Mouse (Mus musculus) kidney, adult 2 months (tissue): ENCODE results near the gene Slc35a3. TPM values are rescaled to one million over a fixed set of nuclear protein-coding genes. Genes with fewer than 3 reads are reported as not detected.
A peak's percentile ranks its signal among the peaks of the same experiment; 100 is the strongest.

Experiments
- DNase-seq: peaks from one replicate; pipeline ENCODE4 v3.0.0; 2021
- H3K27ac ChIP-seq: fragments of 200-500 bp; 2 replicates; pipeline ENCODE4 v1.5.1; 2012; ENCODE audit warnings: low read depth, low read length, control low read depth, inconsistent platforms; ENCODE audit not compliant: insufficient read depth
- H3K27me3 ChIP-seq: fragments of 200-500 bp; replicated peaks from 2 replicates; pipeline ENCODE4 v1.6.1; 2012; ENCODE audit warnings: mild to moderate bottlenecking, moderate library complexity, low read length, inconsistent platforms; ENCODE audit not compliant: control insufficient read depth, insufficient read depth
- H3K36me3 ChIP-seq: fragments of 200-500 bp; 2 replicates; pipeline ENCODE4 v1.6.1; 2012; ENCODE audit warnings: mild to moderate bottlenecking, moderate library complexity, low read length, inconsistent platforms; ENCODE audit not compliant: control insufficient read depth, insufficient read depth
- H3K4me1 ChIP-seq: fragments of 200-500 bp; 2 replicates; pipeline ENCODE4 v1.6.1; 2011; ENCODE audit warnings: low read length; ENCODE audit not compliant: control insufficient read depth, insufficient read depth
- H3K4me3 ChIP-seq: fragments of 200-500 bp; 2 replicates; pipeline ENCODE4 v1.5.1; 2011; ENCODE audit warnings: mild to moderate bottlenecking, low read depth, low read length, control low read depth; ENCODE audit not compliant: insufficient read depth
- CTCF ChIP-seq: fragments of 200-500 bp; conservative IDR thresholded peaks from 2 replicates; pipeline ENCODE4 v1.5.1; 2011; ENCODE audit warnings: low read depth, mild to moderate bottlenecking, control low read depth, low read length, moderate library complexity, mixed read lengths; ENCODE audit not compliant: insufficient read depth, insufficient read length
- POLR2A ChIP-seq: fragments of 200-500 bp; IDR thresholded peaks from one replicate; pipeline ENCODE4 v1.6.1; 2011; ENCODE audit warnings: low read depth, low read length, control low read depth
- WGBS: fragments of 180-500 bp; shearing (Covaris S2); methylation state at CpG from one replicate; pipeline ENCODE4 v1.1.7; 2018; 5-methylcytosine and 5-hydroxymethylcytosine counted together
- polyA plus RNA-seq: library from polyadenylated mRNA; depleted of rRNA; stranded (reverse); fragments of >200 nt; gene quantifications from 2 replicates; pipeline ENCODE4 v1.2.3, GENCODE M21; 2012

The Slc35a3 gene
- polyA plus RNA-seq, 1 experiment = 15.7 TPM

DNA sequence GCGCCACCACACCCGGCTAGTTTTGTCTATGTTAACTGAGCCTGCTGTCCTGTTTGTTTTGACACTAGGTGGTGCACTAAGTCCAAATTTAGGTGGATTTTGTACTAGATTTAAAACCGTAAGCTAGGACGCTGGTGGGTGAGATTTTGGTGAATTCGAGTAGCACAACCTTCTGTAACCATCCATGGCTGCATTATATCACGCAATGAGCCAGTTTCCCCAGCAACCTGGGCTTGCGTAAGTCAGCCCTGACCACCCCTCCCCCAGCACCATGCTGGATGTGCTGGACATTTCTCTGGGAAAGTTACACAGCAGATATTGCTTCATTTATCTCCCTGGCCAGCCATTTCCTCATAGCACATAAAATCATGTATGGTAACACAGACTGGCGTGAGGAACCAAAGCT, 24.7 kb upstream of the Slc35a3 start:
- no peaks in the 10 kb centered on the region for H3K4me1 ChIP-seq
- DNase-seq = peak; percentile 20
- WGBS = 66% methylated on average over 8 of the region's 8 CpGs

GRCm38 (mm10) chr3:116729483-116730174, 17.0 kb upstream of the Slc35a3 start:
- WGBS = 78% methylated on average over 2 of the region's 2 CpGs
- no peak for DNase-seq
- Histone ChIP-seq H3K36me3 (no peaks in the 10 kb centered on the region), H3K4me3 (no peak overlapping the region), H3K27ac (no peak overlapping the region), H3K4me1 (no peaks in the 10 kb centered on the region), H3K27me3 (no peaks in the 10 kb centered on the region)
- TF ChIP-seq POLR2A (no peak), CTCF (no peak)

More for the DNA sequence above, 24.7 kb upstream of the Slc35a3 start:
- TF ChIP-seq CTCF (no peak), POLR2A (no peak)
- no peaks in the 10 kb centered on the region for H3K36me3 ChIP-seq
- H3K27me3 ChIP-seq = no peaks in the 10 kb centered on the region
- H3K27ac ChIP-seq = no peak overlapping the region
- no peak overlapping the region for H3K4me3 ChIP-seq

GRCm38 (mm10) chr3:116726807-116727206, 14.2 kb upstream of the Slc35a3 start:
- Histone ChIP-seq H3K4me3 (no peak overlapping the region), H3K27ac (no peak overlapping the region), H3K36me3 (no peaks in the 10 kb centered on the region), H3K27me3 (no peaks in the 10 kb centered on the region), H3K4me1 (peaks cover 7% of the 10 kb centered on the region; the same call in 1 of the 2 replicates)
- TF ChIP-seq CTCF = no peak
- TF ChIP-seq POLR2A = no peak
- DNase-seq = no peak
- WGBS = 21% methylated on average over 9 of the region's 9 CpGs

GRCm38 (mm10) chr3:116723496-116724481, 11.2 kb upstream of the Slc35a3 start:
- WGBS = 29% methylated on average over 10 of the region's 10 CpGs
- H3K27ac ChIP-seq = 0 out of 2 replicates have a peak overlapping the region, but pooled peaks have one; percentile 38

GRCm38 (mm10) chr3:116722980-116723379, 10.3 kb upstream of the Slc35a3 start:
- Histone ChIP-seq H3K27me3 (no peaks in the 10 kb centered on the region), H3K36me3 (no peaks in the 10 kb centered on the region), H3K4me3 (no peak overlapping the region), H3K4me1 (peaks cover 7% of the 10 kb centered on the region; the same call in 1 of the 2 replicates), H3K27ac (no peak overlapping the region)
- WGBS = 59% methylated on average over 4 of the region's 4 CpGs
- peak; percentile 23 for DNase-seq
- no peak for TF ChIP-seq CTCF
- no peak for TF ChIP-seq POLR2A

More at GRCm38 (mm10) chr3:116723496-116724481, 11.2 kb upstream of the Slc35a3 start:
- Histone ChIP-seq H3K36me3 (no peaks in the 10 kb centered on the region), H3K4me3 (no peak overlapping the region), H3K4me1 (peaks cover 7% of the 10 kb centered on the region; the same call in 1 of the 2 replicates), H3K27me3 (no peaks in the 10 kb centered on the region)
- no peak for DNase-seq
- TF ChIP-seq POLR2A (no peak), CTCF (no peak)

DNA sequence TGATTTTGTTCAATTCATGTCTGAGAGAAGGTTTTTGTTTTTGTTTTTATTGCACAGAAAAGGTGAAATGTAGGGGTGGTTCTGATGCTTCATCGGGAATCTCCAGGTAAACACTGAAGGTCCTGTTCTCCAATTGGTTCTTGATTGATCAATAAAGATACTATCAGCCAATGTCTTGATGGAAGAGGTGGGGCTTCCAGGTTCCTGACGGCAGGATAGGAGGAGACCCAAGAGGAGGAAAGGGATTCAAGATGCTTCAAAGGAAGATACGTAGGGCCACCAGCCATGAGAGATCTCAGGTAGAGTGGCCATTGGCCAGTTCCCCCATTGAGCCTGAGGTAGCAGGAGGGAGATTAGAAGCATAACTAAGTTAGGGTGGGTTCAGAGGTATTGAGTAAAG, 6.3 kb upstream of the Slc35a3 start:
- no peak for DNase-seq
- H3K27me3 ChIP-seq = no peaks in the 10 kb centered on the region
- H3K4me1 ChIP-seq = peaks cover 4% of the 10 kb centered on the region; the same call in 1 of the 2 replicates
- no peak overlapping the region for H3K4me3 ChIP-seq
- TF ChIP-seq CTCF = no peak
- no peak for TF ChIP-seq POLR2A
- H3K27ac ChIP-seq = no peak overlapping the region
- no peaks in the 10 kb centered on the region for H3K36me3 ChIP-seq
- WGBS = 79% methylated on average over 3 of the region's 3 CpGs

DNA sequence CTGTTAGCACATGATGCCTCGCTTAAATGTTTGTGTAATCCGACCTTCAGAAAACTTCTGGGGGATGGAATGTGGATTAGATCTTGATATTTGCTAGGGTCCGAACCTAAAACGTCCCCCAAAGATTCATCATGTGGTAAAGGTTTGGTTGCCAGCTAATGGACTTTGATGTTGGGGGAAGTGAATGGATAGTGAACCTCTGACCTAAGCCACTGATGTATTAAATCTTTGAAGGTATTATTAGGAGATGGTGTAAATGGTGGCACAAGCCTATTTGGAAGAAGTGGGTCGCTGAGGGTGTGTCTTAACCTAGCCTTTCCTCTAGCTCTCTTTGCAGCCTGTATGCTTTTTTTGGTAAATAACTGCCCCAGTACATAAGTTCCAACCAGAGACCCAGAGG, 400 bp upstream of the Slc35a3 start:
- peak; percentile 69 for DNase-seq
- H3K36me3 ChIP-seq = no peaks in the 10 kb centered on the region
- peaks cover 14% of the 10 kb centered on the region; the same call in 1 of the 2 replicates for H3K4me1 ChIP-seq
- no peaks in the 10 kb centered on the region for H3K27me3 ChIP-seq
- WGBS = 12% methylated on average over 5 of the region's 5 CpGs
- TF ChIP-seq POLR2A = no peak
- TF ChIP-seq CTCF = no peak
- peak overlapping the region; percentile 93 for H3K27ac ChIP-seq
- H3K4me3 ChIP-seq = peak overlapping the region; percentile 93; the same call in 1 of the 2 replicates
